Mouse (Mus musculus) neural tube, embryonic 13.5 days (tissue): ENCODE results near the gene Bhlha9. TPM values are rescaled to one million over a fixed set of nuclear protein-coding genes. Genes with fewer than 3 reads are reported as not detected.
A peak's percentile ranks its signal among the peaks of the same experiment; 100 is the strongest.
"Not testable (repeated sequence)": the region's sequence is repeated elsewhere in the genome, so short reads cannot be mapped to it uniquely, and the experiment has no call there.

Source experiments
- ATAC-seq: fragments of 200-750 bp; cut with Nextera tagmentation; 2 replicates; pipeline ENCODE4 v1.8.0; 2017; ENCODE audit warnings: low read depth, mild to moderate bottlenecking, moderate TSS enrichment, moderate library complexity
- H3K27ac ChIP-seq: fragments of 300-500 bp; sonication (generic); replicated peaks from 2 replicates; pipeline ENCODE4 v1.5.1; 2015; ENCODE audit warnings: moderate library complexity, mild to moderate bottlenecking, inconsistent platforms
- H3K27me3 ChIP-seq: fragments of 300-500 bp; sonication (generic); 2 replicates; pipeline ENCODE4 v1.6.1; 2015; ENCODE audit warnings: mild to moderate bottlenecking, inconsistent platforms
- H3K36me3 ChIP-seq: fragments of 300-500 bp; sonication (generic); 2 replicates; pipeline ENCODE4 v1.6.1; 2015; ENCODE audit warnings: mild to moderate bottlenecking, inconsistent platforms
- H3K4me1 ChIP-seq: fragments of 300-500 bp; sonication (generic); replicated peaks from 2 replicates; pipeline ENCODE4 v1.6.1; 2015; ENCODE audit warnings: inconsistent platforms
- H3K4me2 ChIP-seq: fragments of 300-500 bp; sonication (generic); 2 replicates; pipeline ENCODE4 v1.6.1; 2015; ENCODE audit warnings: inconsistent platforms, mild to moderate bottlenecking, moderate library complexity
- H3K4me3 ChIP-seq: fragments of 300-500 bp; sonication (generic); 2 replicates; pipeline ENCODE4 v1.5.1; 2015; ENCODE audit warnings: mild to moderate bottlenecking, inconsistent platforms
- H3K9ac ChIP-seq: fragments of 300-500 bp; sonication (generic); 2 replicates; pipeline ENCODE4 v1.6.1; 2015; ENCODE audit warnings: moderate library complexity, mild to moderate bottlenecking, inconsistent platforms
- H3K9me3 ChIP-seq: fragments of 300-500 bp; sonication (generic); 2 replicates; pipeline ENCODE4 v1.6.1; 2016; ENCODE audit warnings: inconsistent platforms
- WGBS: fragments of 180-500 bp; shearing (Covaris S2); methylation state at CpG from one replicate; pipeline ENCODE4 v1.1.7; 2015; 5-methylcytosine and 5-hydroxymethylcytosine counted together
- polyA plus RNA-seq: library from polyadenylated mRNA; unstranded; fragments of >200 nt; fragmentation: Nextera tagmentation; extraction: Ambion mirVana; gene quantifications from 2 replicates; pipeline ENCODE4 v1.2.1, GENCODE M21; 2015

Bhlha9 gene
- polyA plus RNA-seq, 1 experiment from 2014 or later = 0.32 TPM

DNA sequence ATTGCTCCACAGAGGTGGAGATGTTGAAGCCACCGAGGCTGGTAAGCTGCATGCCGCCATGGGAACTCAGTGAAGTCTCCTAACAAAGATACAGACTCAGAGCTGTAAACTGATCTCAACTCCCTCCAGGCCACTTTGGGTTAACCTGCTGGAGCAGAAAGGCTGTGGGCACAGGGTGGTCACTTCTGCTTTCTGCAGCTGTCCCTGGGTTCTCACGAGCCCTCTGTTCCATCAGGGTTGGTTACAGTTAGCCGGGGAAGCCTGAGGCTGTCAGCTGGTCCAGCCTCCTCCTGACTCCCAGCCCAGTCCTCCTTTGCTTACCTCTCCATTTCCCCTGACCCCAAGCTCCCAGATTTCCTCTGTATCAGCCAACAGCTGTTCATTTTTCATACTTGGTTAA is 4.5 kb upstream of the Bhlha9 start:
- H3K4me1 ChIP-seq = peaks cover 18% of the 10 kb centered on the region
- no peak for ATAC-seq
- no peaks in the 10 kb centered on the region for H3K36me3 ChIP-seq
- no peak overlapping the region for H3K4me3 ChIP-seq
- no peaks in the 10 kb centered on the region for H3K9me3 ChIP-seq
- no peak overlapping the region for H3K9ac ChIP-seq
- 32% methylated on average over 4 of the region's 4 CpGs for WGBS
- no peak overlapping the region for H3K27ac ChIP-seq
- H3K4me2 ChIP-seq = no peak overlapping the region
- peaks cover 85% of the 10 kb centered on the region for H3K27me3 ChIP-seq

DNA sequence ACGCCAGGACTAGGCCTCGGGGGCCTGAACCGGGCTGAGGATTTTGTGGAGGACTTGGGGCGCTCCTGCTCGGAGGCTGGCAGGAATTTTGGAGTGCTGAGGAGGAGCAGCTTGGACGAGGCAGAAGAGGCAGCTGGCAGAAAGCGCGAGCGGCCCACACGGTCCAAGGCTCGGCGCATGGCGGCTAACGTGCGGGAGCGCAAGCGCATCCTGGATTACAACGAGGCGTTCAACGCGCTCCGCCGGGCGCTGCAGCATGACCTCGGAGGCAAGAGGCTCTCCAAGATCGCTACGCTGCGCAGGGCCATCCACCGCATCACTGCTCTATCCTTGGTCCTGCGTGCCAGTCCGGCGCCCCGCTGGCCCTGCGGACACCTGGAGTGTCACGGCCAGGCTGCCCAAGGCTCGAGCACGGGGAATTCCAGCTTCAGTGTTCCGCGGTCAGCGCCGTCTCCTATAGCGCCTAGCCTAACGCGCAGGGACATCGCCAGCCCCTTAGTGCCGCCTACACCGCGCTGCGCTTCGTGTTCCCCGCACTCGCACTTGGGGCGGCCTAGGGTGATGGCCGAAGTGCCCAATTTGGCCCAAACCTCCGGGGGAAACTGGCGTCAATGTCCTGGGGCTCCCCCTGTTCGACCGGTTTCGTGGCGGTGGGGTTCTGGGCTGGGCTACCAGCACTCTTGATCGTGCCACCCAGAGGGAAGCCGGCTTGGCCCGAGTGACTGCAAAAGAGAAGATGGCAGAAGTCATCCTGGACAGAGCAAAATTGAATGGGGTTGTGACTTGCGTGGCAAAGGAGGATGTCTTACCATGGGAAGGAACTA is 503 bp downstream of the Bhlha9 start:
- Histone ChIP-seq H3K27ac (no peak overlapping the region), H3K4me1 (peaks cover 11% of the 10 kb centered on the region), H3K27me3 (peaks cover 84% of the 10 kb centered on the region), H3K36me3 (no peaks in the 10 kb centered on the region), H3K9ac (peak overlapping the region; percentile 66), H3K9me3 (no peaks in the 10 kb centered on the region), H3K4me2 (peak overlapping the region; percentile 68), H3K4me3 (peak overlapping the region; percentile 41)
- peak; percentile 57; the same call in 1 of the 2 replicates for ATAC-seq
- WGBS = 3% methylated on average over 64 of the region's 64 CpGs

DNA sequence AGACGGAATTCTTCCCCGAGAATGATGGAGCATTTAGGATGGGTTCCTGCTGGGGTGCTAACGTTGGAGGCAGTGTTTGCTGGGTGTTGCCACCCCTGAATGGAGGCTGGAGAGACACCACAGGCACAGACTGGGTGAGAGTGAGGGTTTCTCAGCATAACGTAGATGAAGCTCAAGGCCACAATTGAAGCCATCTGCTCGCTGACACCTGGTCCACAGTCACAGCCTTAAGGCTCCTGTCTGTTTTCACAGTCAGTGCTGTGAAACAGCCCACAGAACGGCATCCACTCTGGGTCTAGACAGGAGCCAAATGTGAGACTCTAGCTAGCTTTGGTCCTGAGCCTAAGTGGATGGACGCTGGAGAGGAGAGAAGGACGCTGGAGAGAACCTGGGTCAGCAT is 1.9 kb downstream of the Bhlha9 start:
- H3K4me1 ChIP-seq = peaks cover 11% of the 10 kb centered on the region
- H3K27me3 ChIP-seq = peaks cover 71% of the 10 kb centered on the region
- no peak overlapping the region for H3K4me2 ChIP-seq
- H3K36me3 ChIP-seq = no peaks in the 10 kb centered on the region
- WGBS = 52% methylated on average over 8 of the region's 8 CpGs
- no peak overlapping the region for H3K27ac ChIP-seq
- ATAC-seq = no peak
- H3K9me3 ChIP-seq = no peaks in the 10 kb centered on the region
- H3K9ac ChIP-seq = no peak overlapping the region
- H3K4me3 ChIP-seq = no peak overlapping the region

- H3K27ac ChIP-seq = no peak overlapping the region
- H3K4me2 ChIP-seq = no peak overlapping the region
- no peak for ATAC-seq
- peaks cover 67% of the 10 kb centered on the region for H3K27me3 ChIP-seq
- H3K36me3 ChIP-seq = no peaks in the 10 kb centered on the region
- no peak overlapping the region for H3K9ac ChIP-seq
- WGBS = 45% methylated on average over 4 of the region's 4 CpGs
- H3K9me3 ChIP-seq = no peaks in the 10 kb centered on the region
- peaks cover 11% of the 10 kb centered on the region for H3K4me1 ChIP-seq
- H3K4me3 ChIP-seq = no peak overlapping the region
Measured at GRCm38 (mm10) chr11:76674704-76675103, 2.4 kb downstream of the Bhlha9 start.

- not testable (repeated sequence) for H3K4me2 ChIP-seq, H3K4me1 ChIP-seq, ATAC-seq, H3K9ac ChIP-seq, H3K4me3 ChIP-seq, H3K27ac ChIP-seq, H3K36me3 ChIP-seq, H3K9me3 ChIP-seq
- 40% methylated on average over 7 of the region's 8 CpGs for WGBS
- H3K27me3 ChIP-seq = peaks cover 19% of the 10 kb centered on the region
Measured at GRCm38 (mm10) chr11:76679508-76679907, 7.2 kb downstream of the Bhlha9 start, which contains the start of gene Trarg1. Gene Trarg1 (plus strand): TSS chr11:76679808.

- H3K27ac ChIP-seq = no peak overlapping the region
- no peaks in the 10 kb centered on the region for H3K4me1 ChIP-seq
- no peak overlapping the region for H3K4me2 ChIP-seq
- H3K4me3 ChIP-seq = no peak overlapping the region
- H3K27me3 ChIP-seq = no peaks in the 10 kb centered on the region
- no peaks in the 10 kb centered on the region for H3K36me3 ChIP-seq
- no peaks in the 10 kb centered on the region for H3K9me3 ChIP-seq
- no peak overlapping the region for H3K9ac ChIP-seq
- ATAC-seq = no peak
- WGBS = 61% methylated on average over 2 of the region's 2 CpGs
Measured at GRCm38 (mm10) chr11:76685604-76686003, 13.3 kb downstream of the Bhlha9 start.

GRCm38 (mm10) chr11:76692096-76692495 is 19.8 kb downstream of the Bhlha9 start:
- no peak overlapping the region for H3K4me2 ChIP-seq
- no peak for ATAC-seq

DNA sequence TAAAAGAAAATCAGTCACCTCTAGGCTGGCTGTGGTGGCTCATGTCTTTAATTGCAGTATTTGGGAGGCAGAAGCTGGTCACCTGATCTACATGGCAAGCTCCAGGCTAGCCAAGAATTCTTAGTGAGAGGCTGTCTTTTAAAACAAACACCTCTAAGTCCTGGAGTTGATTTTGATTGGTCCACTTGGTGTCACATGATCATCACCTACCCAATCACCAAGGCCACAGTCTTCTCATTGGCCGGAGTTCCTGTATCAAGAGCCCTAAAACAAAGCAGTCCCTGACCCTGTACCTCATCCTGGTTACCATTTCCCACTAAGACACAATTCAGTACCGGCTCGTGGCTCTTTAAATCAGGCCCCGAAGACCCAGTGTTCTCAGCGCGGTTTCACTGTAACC is 23.5 kb downstream of the Bhlha9 start:
- Histone ChIP-seq H3K4me1 (no peaks in the 10 kb centered on the region), H3K4me2 (no peak overlapping the region), H3K36me3 (no peaks in the 10 kb centered on the region), H3K9ac (no peak overlapping the region), H3K27me3 (no peaks in the 10 kb centered on the region), H3K27ac (no peak overlapping the region), H3K9me3 (no peaks in the 10 kb centered on the region), H3K4me3 (no peak overlapping the region)
- ATAC-seq = no peak
- WGBS = 60% methylated on average over 6 of the region's 6 CpGs

More at GRCm38 (mm10) chr11:76692096-76692495, 19.8 kb downstream of the Bhlha9 start:
- Histone ChIP-seq H3K9ac (no peak overlapping the region), H3K27me3 (no peaks in the 10 kb centered on the region), H3K36me3 (no peaks in the 10 kb centered on the region), H3K27ac (no peak overlapping the region), H3K4me3 (no peak overlapping the region), H3K9me3 (no peaks in the 10 kb centered on the region), H3K4me1 (no peaks in the 10 kb centered on the region)
- 74% methylated on average over 3 of the region's 3 CpGs for WGBS

- no peaks in the 10 kb centered on the region for H3K36me3 ChIP-seq
Measured at GRCm38 (mm10) chr11:76699626-76700025, 27.4 kb downstream of the Bhlha9 start.

DNA sequence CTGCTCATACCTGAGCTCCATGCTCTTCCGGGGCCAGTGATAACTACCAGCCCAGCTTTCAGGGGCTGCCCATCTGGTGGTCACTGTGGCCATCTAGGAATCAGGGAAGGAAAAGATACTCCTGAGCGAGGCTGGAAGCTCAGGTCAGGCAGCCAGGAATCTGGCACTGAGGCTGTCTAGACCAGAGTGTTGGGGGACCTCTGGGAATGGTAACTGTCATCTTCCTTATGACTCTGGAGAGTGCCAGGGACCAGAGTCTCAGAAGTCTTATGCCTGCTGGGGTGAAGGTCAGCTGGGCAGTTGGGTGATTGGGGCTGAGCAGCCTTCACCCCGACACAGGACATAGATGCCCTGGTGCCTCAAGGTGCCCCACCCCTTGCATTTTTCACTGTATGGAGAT is 35.4 kb downstream of the Bhlha9 start:
- no peak overlapping the region for H3K27ac ChIP-seq
- no peaks in the 10 kb centered on the region for H3K36me3 ChIP-seq
- 0 out of 2 replicates have a peak, but pooled peaks cover 5% of the 10 kb centered on the region for H3K9me3 ChIP-seq
- no peaks in the 10 kb centered on the region for H3K27me3 ChIP-seq
- 89% methylated on average over 3 of the region's 3 CpGs for WGBS
- ATAC-seq = no peak
- no peak overlapping the region for H3K4me3 ChIP-seq
- no peak overlapping the region for H3K9ac ChIP-seq
- H3K4me1 ChIP-seq = peaks cover 13% of the 10 kb centered on the region; the same call in 1 of the 2 replicates
- H3K4me2 ChIP-seq = no peak overlapping the region

More at GRCm38 (mm10) chr11:76699626-76700025, 27.4 kb downstream of the Bhlha9 start:
- Histone ChIP-seq H3K4me2 (no peak overlapping the region; the same call in 1 of the 2 replicates), H3K9me3 (no peaks in the 10 kb centered on the region), H3K27ac (no peak overlapping the region), H3K27me3 (no peaks in the 10 kb centered on the region), H3K4me3 (no peak overlapping the region), H3K4me1 (no peaks in the 10 kb centered on the region), H3K9ac (no peak overlapping the region)
- 55% methylated on average over 9 of the region's 9 CpGs for WGBS
- no peak for ATAC-seq

DNA sequence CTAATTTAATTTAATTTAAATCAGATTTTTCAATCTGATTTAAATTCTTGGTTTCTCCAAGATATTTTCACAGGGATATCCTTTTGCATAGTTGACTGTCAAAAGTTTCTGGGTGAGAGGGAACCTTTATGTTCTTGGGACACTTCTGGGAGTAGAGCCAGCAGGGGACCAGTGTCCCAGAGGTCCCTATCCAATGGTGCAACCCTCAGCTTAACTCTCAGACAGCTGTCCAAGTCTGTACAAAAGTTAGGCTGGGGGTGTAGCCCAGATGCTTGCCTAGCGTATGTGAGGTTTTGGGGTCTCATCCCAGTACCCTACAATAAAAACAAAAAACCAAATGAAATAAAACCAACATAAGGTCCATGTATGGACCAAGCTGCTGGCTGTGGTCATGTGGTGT is 35.8 kb downstream of the Bhlha9 start:
- no peaks in the 10 kb centered on the region for H3K36me3 ChIP-seq
- 0 out of 2 replicates have a peak, but pooled peaks cover 5% of the 10 kb centered on the region for H3K9me3 ChIP-seq
- no peaks in the 10 kb centered on the region for H3K27me3 ChIP-seq
- H3K4me1 ChIP-seq = peaks cover 13% of the 10 kb centered on the region; the same call in 1 of the 2 replicates
- no peak for ATAC-seq
- H3K27ac ChIP-seq = no peak overlapping the region
- no peak overlapping the region for H3K9ac ChIP-seq
- no peak overlapping the region for H3K4me3 ChIP-seq
- WGBS = 97% methylated on average over 1 of the region's 1 CpGs
- no peak overlapping the region for H3K4me2 ChIP-seq

GRCm38 (mm10) chr11:76708881-76709280 is 36.6 kb downstream of the Bhlha9 start:
- H3K27me3 ChIP-seq = no peaks in the 10 kb centered on the region
- peaks cover 13% of the 10 kb centered on the region; the same call in 1 of the 2 replicates for H3K4me1 ChIP-seq
- H3K9ac ChIP-seq = no peak overlapping the region
- H3K9me3 ChIP-seq = 0 out of 2 replicates have a peak, but pooled peaks cover 5% of the 10 kb centered on the region
- 41% methylated on average over 1 of the region's 1 CpGs for WGBS
- no peak overlapping the region for H3K4me2 ChIP-seq
- ATAC-seq = no peak
- no peak overlapping the region for H3K4me3 ChIP-seq
- no peaks in the 10 kb centered on the region for H3K36me3 ChIP-seq
- H3K27ac ChIP-seq = no peak overlapping the region
